Mouse (Mus musculus) thymus, adult 2 months (tissue): ENCODE results near the gene St3gal5. TPM values are rescaled to one million over a fixed set of nuclear protein-coding genes. Genes with fewer than 3 reads are reported as not detected.

Experiments
- DNase-seq: peaks from one replicate; pipeline ENCODE4 v3.0.0; 2021
- H3K27ac ChIP-seq: fragments of 200-500 bp; 2 replicates; pipeline ENCODE4 v1.5.1; 2012; ENCODE audit warnings: low read length, control low read depth; ENCODE audit not compliant: control insufficient read depth, insufficient read depth
- H3K27me3 ChIP-seq: fragments of 200-500 bp; 2 replicates; pipeline ENCODE4 v1.6.1; 2012; ENCODE audit warnings: mild to moderate bottlenecking, low read length, moderate library complexity, mixed read lengths; ENCODE audit not compliant: control insufficient read depth, insufficient read depth
- H3K36me3 ChIP-seq: fragments of 200-500 bp; 2 replicates; pipeline ENCODE4 v1.6.1; 2012; ENCODE audit warnings: mild to moderate bottlenecking, low read length, moderate library complexity; ENCODE audit not compliant: control insufficient read depth, insufficient read depth
- H3K4me1 ChIP-seq: fragments of 200-500 bp; replicated peaks from 2 replicates; pipeline ENCODE4 v1.6.1; 2012; ENCODE audit warnings: low read length; ENCODE audit not compliant: control insufficient read depth, insufficient read depth
- H3K4me3 ChIP-seq: fragments of 200-500 bp; 2 replicates; pipeline ENCODE4 v1.5.1; 2012; ENCODE audit warnings: mild to moderate bottlenecking, low read length, control low read depth, moderate library complexity; ENCODE audit not compliant: control insufficient read depth, insufficient read depth
- CTCF ChIP-seq: fragments of 200-500 bp; IDR thresholded peaks from 2 replicates; pipeline ENCODE4 v1.5.1; 2012; ENCODE audit warnings: mild to moderate bottlenecking, control low read depth, low read length, moderate library complexity, borderline replicate concordance; ENCODE audit not compliant: control insufficient read depth, poor library complexity, insufficient read depth; ENCODE audit errors: extremely low read depth
- POLR2A ChIP-seq: fragments of 200-500 bp; IDR thresholded peaks from 2 replicates; pipeline ENCODE4 v1.6.1; 2012; ENCODE audit warnings: mild to moderate bottlenecking, low read length, control low read depth, moderate library complexity; ENCODE audit not compliant: control insufficient read depth, poor library complexity, insufficient read depth; ENCODE audit errors: extremely low read depth
- WGBS: fragments of 180-500 bp; shearing (Covaris S2); methylation state at CpG from one replicate; pipeline ENCODE4 v1.1.7; 2018; 5-methylcytosine and 5-hydroxymethylcytosine counted together
- polyA plus RNA-seq: library from polyadenylated mRNA; depleted of rRNA; stranded (reverse); fragments of >200 nt; gene quantifications from 2 replicates; pipeline ENCODE4 v1.2.3, GENCODE M21; 2012

Gene St3gal5
- polyA plus RNA-seq, 1 experiment, result 4.4 TPM

- peaks cover 10% of the 10 kb centered on the region for H3K4me1 ChIP-seq
- DNase-seq, result no peak
- 91% methylated on average over 4 of the region's 4 CpGs for WGBS
- no peaks in the 10 kb centered on the region for H3K36me3 ChIP-seq
- no peak overlapping the region for H3K4me3 ChIP-seq
- TF ChIP-seq CTCF (no peak), POLR2A (no peak)
- no peak overlapping the region for H3K27ac ChIP-seq
- no peaks in the 10 kb centered on the region for H3K27me3 ChIP-seq
These were observed 4.0 kb downstream of the St3gal5 start for GRCm38 (mm10) chr6:72101386-72101785.

- 82% methylated on average over 5 of the region's 5 CpGs for WGBS
- peaks cover 8% of the 10 kb centered on the region for H3K4me1 ChIP-seq
- no peaks in the 10 kb centered on the region for H3K36me3 ChIP-seq
- no peak for DNase-seq
- TF ChIP-seq CTCF (no peak), POLR2A (no peak)
- no peak overlapping the region for H3K27ac ChIP-seq
- no peaks in the 10 kb centered on the region for H3K27me3 ChIP-seq
- H3K4me3 ChIP-seq, result no peak overlapping the region
These were observed 4.7 kb downstream of the St3gal5 start for GRCm38 (mm10) chr6:72102066-72102465.

GRCm38 (mm10) chr6:72104534-72104933 is 7.1 kb downstream of the St3gal5 start:
- Histone ChIP-seq H3K27ac (no peak overlapping the region), H3K36me3 (no peaks in the 10 kb centered on the region), H3K27me3 (no peaks in the 10 kb centered on the region), H3K4me1 (no peaks in the 10 kb centered on the region), H3K4me3 (no peak overlapping the region)
- TF ChIP-seq CTCF (no peak), POLR2A (no peak)
- DNase-seq, result no peak
- 96% methylated on average over 7 of the region's 7 CpGs for WGBS

- H3K27me3 ChIP-seq, result no peaks in the 10 kb centered on the region
- H3K36me3 ChIP-seq, result no peaks in the 10 kb centered on the region
- no peak for DNase-seq
- no peaks in the 10 kb centered on the region for H3K4me1 ChIP-seq
- no peak for TF ChIP-seq CTCF
- no peak for TF ChIP-seq POLR2A
- H3K4me3 ChIP-seq, result no peak overlapping the region
- no peak overlapping the region for H3K27ac ChIP-seq
- 84% methylated on average over 14 of the region's 14 CpGs for WGBS
These were observed 11.8 kb downstream of the St3gal5 start for GRCm38 (mm10) chr6:72108941-72109892.

- Histone ChIP-seq H3K27ac (no peak overlapping the region), H3K4me1 (no peaks in the 10 kb centered on the region), H3K36me3 (no peaks in the 10 kb centered on the region), H3K27me3 (no peaks in the 10 kb centered on the region), H3K4me3 (no peak overlapping the region)
- DNase-seq, result no peak
- TF ChIP-seq CTCF (no peak), POLR2A (no peak)
- 94% methylated on average over 3 of the region's 3 CpGs for WGBS
These were observed 13.2 kb downstream of the St3gal5 start for GRCm38 (mm10) chr6:72110577-72110976.

GRCm38 (mm10) chr6:72112575-72112974 is 15.2 kb downstream of the St3gal5 start:
- WGBS, result 92% methylated on average over 6 of the region's 6 CpGs
- Histone ChIP-seq H3K4me3 (no peak overlapping the region), H3K4me1 (no peaks in the 10 kb centered on the region), H3K27ac (no peak overlapping the region), H3K27me3 (no peaks in the 10 kb centered on the region), H3K36me3 (no peaks in the 10 kb centered on the region)
- DNase-seq, result no peak
- TF ChIP-seq POLR2A (no peak), CTCF (no peak)
